Mouse (Mus musculus): ENCODE results near the gene Tigar. TPM values are rescaled to one million over a fixed set of nuclear protein-coding genes. Genes with fewer than 3 reads are reported as not detected.

Tigar gene
- total and polyA plus RNA-seq, 3 experiments, result 3.2 to 5.6 TPM; not detected in 1

DNA sequence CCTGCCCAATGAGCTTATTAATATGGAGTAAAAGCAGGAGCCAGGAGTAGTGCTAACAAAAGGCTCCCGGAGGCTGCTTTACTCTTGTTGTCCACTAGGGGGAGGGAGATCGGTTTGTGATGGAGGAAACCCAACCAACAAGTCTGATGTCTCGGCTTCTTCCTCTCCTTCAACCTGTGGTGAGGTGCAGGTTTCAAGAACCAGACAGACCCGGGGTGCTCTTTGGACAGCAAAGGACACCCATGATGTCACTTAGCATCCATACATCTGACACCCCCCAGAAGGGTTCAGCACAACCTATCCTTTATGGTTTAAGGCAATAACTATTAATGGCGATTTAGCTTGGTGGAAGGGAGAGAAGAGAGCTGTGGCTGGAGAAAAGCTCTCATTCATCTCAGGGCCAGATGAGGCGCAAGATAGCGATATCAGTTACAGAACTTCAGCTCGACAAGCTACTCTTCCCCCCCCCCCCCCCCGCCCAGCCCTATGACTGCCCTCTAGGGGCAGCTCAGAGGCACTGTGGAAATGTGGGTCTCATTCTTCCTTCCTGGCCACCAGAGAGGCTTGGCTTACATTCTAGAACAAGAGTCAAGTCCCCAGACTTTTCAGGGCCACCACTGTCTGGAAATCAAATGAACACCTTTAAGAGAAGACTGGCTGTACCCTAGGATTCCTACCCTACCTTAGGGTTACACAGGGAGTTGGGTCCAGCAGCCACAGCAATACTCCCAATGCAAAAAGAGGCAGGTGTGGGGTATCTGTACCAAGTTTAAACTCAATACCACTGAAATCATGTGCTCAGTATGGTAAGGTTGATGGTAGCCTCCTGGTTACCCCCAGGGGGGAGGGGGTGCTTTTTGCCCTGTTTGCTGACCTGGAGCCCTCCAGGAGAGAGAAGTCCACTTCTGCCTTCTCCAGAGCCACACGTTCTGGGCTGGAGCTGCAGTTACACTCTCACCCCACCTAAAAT lies 33.1 kb upstream of the Tigar start:
- H3K4me3 ChIP-seq (ENCODE audit: control insufficient read depth in 1 of 2, insufficient read depth in 1 of 2, low read depth in 2 of 2, low read length in 2 of 2), result no peak overlapping the region
- peak; percentile 82 for DNase-seq (ENCODE audit: low read depth, low spot score)
- H3K36me3 ChIP-seq (ENCODE audit: control insufficient read depth in 1 of 2, insufficient read depth in 2 of 2, low read length in 2 of 2), result peaks cover 26 to 53% of the 10 kb centered on the region in 2 experiments
- H3K9ac ChIP-seq (ENCODE audit: control insufficient read depth, low read depth, low read length, poor library complexity, severe bottlenecking), result no peak overlapping the region
- H3K79me2 ChIP-seq (ENCODE audit: control insufficient read depth, insufficient read depth, low read length, poor library complexity), result peaks cover 1% of the 10 kb centered on the region; the same call in 1 of the 2 replicates
- peak overlapping the region; percentile 50 for H3K27ac ChIP-seq (ENCODE audit: control insufficient read depth, low read depth, low read length)
- H3K9me3 ChIP-seq (replicated peaks; ENCODE audit: insufficient read depth, low read length), result no peaks in the 10 kb centered on the region
- no peak for TF ChIP-seq MAFK (IDR thresholded peaks at IDR 0.05; ENCODE audit: borderline replicate concordance, low read depth, low read length)
- peak; percentile 73 to 86 (median 75) for TF ChIP-seq CTCF (IDR thresholded peaks at IDR 0.05 in 2 of 3, conservative IDR thresholded peaks at IDR 0.05 in 1 of 3; ENCODE audit: control insufficient read depth in 1 of 3, insufficient read depth in 1 of 3, low read depth in 2 of 3, low read length in 3 of 3, poor library complexity in 1 of 3, severe bottlenecking in 1 of 3)
- TF ChIP-seq SMC3 (IDR thresholded peaks at IDR 0.05; ENCODE audit: low read depth, low read length), result peak; percentile 56
- peak; percentile 93 for TF ChIP-seq MAZ (IDR thresholded peaks at IDR 0.05; ENCODE audit: low read depth, low read length)
- TF ChIP-seq ZKSCAN1 (IDR thresholded peaks at IDR 0.05; ENCODE audit: low read depth, low read length), result no peak
- peak; percentile 21; the same call in 1 of the 2 replicates for TF ChIP-seq HCFC1 (IDR thresholded peaks at IDR 0.05; ENCODE audit: low read depth, low read length)
- TF ChIP-seq ZC3H11A (IDR thresholded peaks at IDR 0.05; ENCODE audit: low read depth, low read length), result peak; percentile 18; the same call in 1 of the 2 replicates
- peak; percentile 35 for TF ChIP-seq RAD21 (IDR thresholded peaks at IDR 0.05; ENCODE audit: low read depth, low read length)
- peak; percentile 44; the same call in 1 of the 2 replicates for TF ChIP-seq TCF12 (IDR thresholded peaks at IDR 0.05; ENCODE audit: low read depth, low read length)
- TF ChIP-seq MAX (IDR thresholded peaks at IDR 0.05; ENCODE audit: low read length), result no peak
- TF ChIP-seq ZMIZ1 (IDR thresholded peaks at IDR 0.05; ENCODE audit: low read depth, low read length), result no peak
- TF ChIP-seq USF1 (IDR thresholded peaks at IDR 0.05; ENCODE audit: low read depth, low read length), result no peak
- no peak for TF ChIP-seq NELFE (IDR thresholded peaks at IDR 0.05; ENCODE audit: low read depth, low read length)
- TF ChIP-seq MXI1 (IDR thresholded peaks at IDR 0.05; ENCODE audit: low read depth, low read length), result no peak; the same call in 1 of the 2 replicates
- 0 out of 2 replicates have a peak, but pooled peaks have one; percentile 39 for TF ChIP-seq GATA1 (IDR thresholded peaks at IDR 0.05; ENCODE audit: low read depth, low read length)
- H3K4me1 ChIP-seq (ENCODE audit: control insufficient read depth in 1 of 2, insufficient read depth in 2 of 2, low read length in 2 of 2), result peaks cover 20 to 50% of the 10 kb centered on the region in 2 experiments
- H3K27me3 ChIP-seq (ENCODE audit: control insufficient read depth in 1 of 2, insufficient read depth in 2 of 2, low read length in 2 of 2), result no peaks in the 10 kb centered on the region

DNA sequence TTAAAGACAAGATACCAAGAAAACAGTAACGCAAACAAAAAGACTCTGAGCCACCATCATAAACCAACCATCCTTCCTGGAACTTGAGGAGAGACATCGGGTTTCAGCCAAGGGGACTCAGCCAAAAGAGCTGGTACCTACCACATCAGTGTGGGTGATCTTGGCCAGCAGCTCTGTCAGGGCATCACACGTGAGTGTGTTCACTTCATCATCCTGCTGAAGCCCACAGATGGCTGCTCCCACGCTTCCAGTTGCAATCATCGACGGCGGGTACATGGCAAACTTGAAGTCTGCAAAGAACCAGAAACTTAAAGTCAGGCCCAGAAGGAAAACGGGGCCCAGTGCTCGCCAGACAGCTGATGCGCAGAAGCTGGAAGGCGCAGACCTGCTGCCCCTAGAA lies 29.6 kb upstream of the Tigar start:
- DNase-seq (ENCODE audit: low read depth, low spot score), result no peak
- Histone ChIP-seq H3K9me3 (replicated peaks; ENCODE audit: insufficient read depth, low read length) (no peaks in the 10 kb centered on the region), H3K4me3 (ENCODE audit: control insufficient read depth in 1 of 2, insufficient read depth in 1 of 2, low read depth in 2 of 2, low read length in 2 of 2) (no peak overlapping the region), H3K27me3 (ENCODE audit: control insufficient read depth in 1 of 2, insufficient read depth in 2 of 2, low read length in 2 of 2) (no peaks in the 10 kb centered on the region), H3K4me1 (ENCODE audit: control insufficient read depth in 1 of 2, insufficient read depth in 2 of 2, low read length in 2 of 2) (peaks cover 7 to 17% of the 10 kb centered on the region in 2 experiments; a peak in 3 of 4 replicates), H3K9ac (ENCODE audit: control insufficient read depth, low read depth, low read length, poor library complexity, severe bottlenecking) (no peak overlapping the region), H3K27ac (ENCODE audit: control insufficient read depth, low read depth, low read length) (no peak overlapping the region), H3K79me2 (ENCODE audit: control insufficient read depth, insufficient read depth, low read length, poor library complexity) (no peaks in the 10 kb centered on the region), H3K36me3 (ENCODE audit: control insufficient read depth in 1 of 2, insufficient read depth in 2 of 2, low read length in 2 of 2) (peaks cover 20 to 32% of the 10 kb centered on the region in 2 experiments)
- TF ChIP-seq ZMIZ1 (IDR thresholded peaks at IDR 0.05; ENCODE audit: low read depth, low read length) (no peak), TAL1 (IDR thresholded peaks at IDR 0.05; ENCODE audit: low read length) (no peak), RAD21 (IDR thresholded peaks at IDR 0.05; ENCODE audit: low read depth, low read length) (no peak), CHD2 (IDR thresholded peaks at IDR 0.05; ENCODE audit: low read length) (no peak), MAZ (IDR thresholded peaks at IDR 0.05; ENCODE audit: low read depth, low read length) (no peak), POLR2AphosphoS5 (IDR thresholded peaks at IDR 0.05; ENCODE audit: borderline replicate concordance, low read depth, low read length) (no peak), RCOR1 (IDR thresholded peaks at IDR 0.05; ENCODE audit: low read depth, low read length) (no peak), POLR2A (IDR thresholded peaks at IDR 0.05; ENCODE audit: control insufficient read depth in 1 of 2, insufficient read depth in 1 of 2, low read depth in 1 of 2, low read length in 2 of 2, poor library complexity in 1 of 2) (no peak), NRF1 (IDR thresholded peaks at IDR 0.05; ENCODE audit: insufficient read depth, low read depth, low read length, poor library complexity, severe bottlenecking) (no peak), HCFC1 (IDR thresholded peaks at IDR 0.05; ENCODE audit: low read depth, low read length) (no peak), TBP (IDR thresholded peaks at IDR 0.05; ENCODE audit: low read depth, low read length) (no peak), SMC3 (IDR thresholded peaks at IDR 0.05; ENCODE audit: low read depth, low read length) (no peak), GABPA (IDR thresholded peaks at IDR 0.05; ENCODE audit: low read depth, low read length) (no peak), GATA1 (IDR thresholded peaks at IDR 0.05; ENCODE audit: low read depth, low read length) (no peak), ZKSCAN1 (IDR thresholded peaks at IDR 0.05; ENCODE audit: low read depth, low read length) (no peak), MYB (IDR thresholded peaks at IDR 0.05; ENCODE audit: low read depth, low read length) (no peak), ELF1 (IDR thresholded peaks at IDR 0.05; ENCODE audit: low read depth, low read length) (no peak), CTCF (IDR thresholded peaks at IDR 0.05 in 2 of 3, conservative IDR thresholded peaks at IDR 0.05 in 1 of 3; ENCODE audit: control insufficient read depth in 1 of 3, insufficient read depth in 1 of 3, low read depth in 2 of 3, low read length in 3 of 3, poor library complexity in 1 of 3, severe bottlenecking in 1 of 3) (no peak)
